ENCODE assay signal across 9 mouse cellular contexts in the genomic region with DNA sequence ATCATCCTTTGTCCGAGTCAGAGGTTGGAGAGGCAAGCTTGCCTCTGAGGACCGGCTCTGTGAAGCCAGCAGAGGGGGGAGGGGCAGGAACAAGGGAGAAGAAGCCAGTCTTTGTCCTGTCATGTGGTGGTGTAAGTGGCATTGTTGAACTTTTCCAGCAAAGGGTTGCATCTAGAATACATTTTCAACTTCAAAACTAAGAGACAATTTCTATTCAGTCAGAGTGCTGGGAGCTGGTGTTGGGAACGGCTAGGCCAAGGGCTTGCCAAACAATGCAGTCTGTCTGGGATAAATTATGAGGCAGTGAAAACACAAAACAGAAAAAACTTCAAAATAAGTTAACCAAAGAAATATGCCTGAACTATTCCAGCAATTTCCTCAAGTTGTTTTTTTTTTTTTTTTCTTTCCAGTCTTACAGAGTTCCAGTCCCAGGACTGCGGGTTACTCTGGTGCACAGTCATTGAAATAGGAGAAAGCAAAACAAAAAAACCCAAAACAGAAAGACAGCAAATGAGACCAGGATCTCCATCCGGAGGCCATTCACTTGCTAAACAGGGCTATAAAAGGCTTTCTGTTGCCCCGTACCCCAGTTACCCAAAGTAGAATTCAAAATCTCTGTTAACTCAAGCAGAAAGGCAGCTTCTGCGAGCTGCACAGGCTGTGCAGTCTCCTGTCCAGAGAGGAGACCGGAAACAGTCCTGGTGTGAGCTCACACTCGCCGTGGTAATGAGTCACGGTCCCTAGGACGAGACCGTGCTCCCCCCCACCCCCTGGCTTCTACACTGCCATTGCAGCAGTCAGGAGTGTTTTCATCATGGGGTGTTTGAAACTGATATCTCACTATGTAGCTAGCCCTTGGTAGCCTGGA.
DNase-seq lines count a peak whose midpoint lies in the region; ATAC-seq and TF ChIP-seq lines count a peak whose summit lies in the region.
"Had no signal": no experiment of that assay in that cellular context is flagged by ENCODE, and none has a peak within 500 bp of the region (broad histone marks: within the 10 kb centered on the region; RNA-seq: fewer than 3 reads in every experiment).

No protein-coding gene starts in this region.

- ATAC-seq in embryonic facial prominence, embryonic 15.5 days (ENCODE audit: insufficient number of reproducible peaks, low FRiP score, low TSS enrichment, low read depth) = peak; percentile 69
- ATAC-seq in heart, postnatal 0 days (ENCODE audit: insufficient read depth, low read depth) = peak; percentile 64; the same call in 1 of the 2 replicates
- ATAC-seq in stomach, postnatal 0 days (ENCODE audit: low FRiP score, low TSS enrichment) = peak; percentile 24; the same call in 1 of the 2 replicates
- ATAC-seq in erythroblast, adult 5-6 weeks (replicated peaks; ENCODE audit: low FRiP score, poor library complexity, severe bottlenecking) = no peak

- H3K9me3 ChIP-seq in E14TG2a.4 (ENCODE audit: low read length) = no peaks in the 10 kb centered on the region; the same call in 1 of the 2 replicates
- H3K9me3 ChIP-seq in embryonic facial prominence, embryonic 15.5 days (replicated peaks) = no peaks in the 10 kb centered on the region
- H3K9me3 ChIP-seq in heart, postnatal 0 days (replicated peaks; ENCODE audit: control insufficient read depth, low read length) = no peaks in the 10 kb centered on the region
- peaks cover 9% of the 10 kb centered on the region; the same call in 1 of the 2 replicates for H3K9me3 ChIP-seq in midbrain, embryonic 10.5 days (replicated peaks)
- no peaks in the 10 kb centered on the region for H3K9me3 ChIP-seq in stomach, postnatal 0 days (ENCODE audit: control insufficient read depth, low read length)

- no peaks in the 10 kb centered on the region for H3K27me3 ChIP-seq in E14TG2a.4 (ENCODE audit: insufficient read depth, low read length)
- H3K27me3 ChIP-seq in embryonic facial prominence, embryonic 15.5 days = no peaks in the 10 kb centered on the region
- no peaks in the 10 kb centered on the region for H3K27me3 ChIP-seq in heart, postnatal 0 days (ENCODE audit: control insufficient read depth, insufficient read depth, low read length)
- no peaks in the 10 kb centered on the region for H3K27me3 ChIP-seq in midbrain, embryonic 10.5 days (ENCODE audit: low read depth, poor library complexity, severe bottlenecking)
- H3K27me3 ChIP-seq in stomach, postnatal 0 days (ENCODE audit: control insufficient read depth, insufficient read depth, low read length) = no peaks in the 10 kb centered on the region

- H3K4me1 ChIP-seq in E14TG2a.4 (replicated peaks; ENCODE audit: low read depth, low read length) = peaks cover 72% of the 10 kb centered on the region
- H3K4me1 ChIP-seq in embryonic facial prominence, embryonic 15.5 days = peaks cover 35% of the 10 kb centered on the region
- no peaks in the 10 kb centered on the region; the same call in 1 of the 2 replicates for H3K4me1 ChIP-seq in heart, postnatal 0 days (ENCODE audit: control insufficient read depth, insufficient read depth)
- peaks cover 31% of the 10 kb centered on the region for H3K4me1 ChIP-seq in midbrain, embryonic 10.5 days
- no peaks in the 10 kb centered on the region for H3K4me1 ChIP-seq in stomach, postnatal 0 days (replicated peaks; ENCODE audit: control insufficient read depth, insufficient read depth)

- H3K27ac ChIP-seq in embryonic facial prominence, embryonic 15.5 days (replicated peaks) = peak overlapping the region; percentile 96
- H3K27ac ChIP-seq in heart, postnatal 0 days (ENCODE audit: low read depth) = peak overlapping the region; percentile 68
- peak overlapping the region; percentile 91 for H3K27ac ChIP-seq in midbrain, embryonic 10.5 days (replicated peaks)
- H3K27ac ChIP-seq in stomach, postnatal 0 days (replicated peaks) = peak overlapping the region; percentile 40; the same call in 1 of the 2 replicates

- TF ChIP-seq EP300 in heart, postnatal 0 days (IDR thresholded peaks at IDR 0.05; ENCODE audit: low read depth) = no peak
- TF ChIP-seq EP300 in stomach, postnatal 0 days (optimal IDR thresholded peaks at IDR 0.05) = no peak

- peak; percentile 71 for DNase-seq in adrenal gland, postnatal 14 days
- no peak for DNase-seq in heart, postnatal 0 days (ENCODE audit: low spot score)
- DNase-seq in layer of hippocampus, adult 18-20 months (ENCODE audit: low spot score in 2 of 2) = peak; percentile 49 to 80
- DNase-seq in midbrain, embryonic 10.5 days (ENCODE audit: low spot score) = peak; percentile 68
- DNase-seq in stomach, postnatal 0 days (ENCODE audit: low spot score) = no peak

- peaks cover 49% of the 10 kb centered on the region for H3K36me3 ChIP-seq in E14TG2a.4 (ENCODE audit: insufficient read depth, low read length)
- peaks cover 24% of the 10 kb centered on the region for H3K36me3 ChIP-seq in embryonic facial prominence, embryonic 15.5 days
- peaks cover 28% of the 10 kb centered on the region for H3K36me3 ChIP-seq in heart, postnatal 0 days (replicated peaks; ENCODE audit: control insufficient read depth, insufficient read depth, low read length)
- H3K36me3 ChIP-seq in midbrain, embryonic 10.5 days = peaks cover 17% of the 10 kb centered on the region
- H3K36me3 ChIP-seq in stomach, postnatal 0 days (ENCODE audit: control insufficient read depth, insufficient read depth, low read length) = no peaks in the 10 kb centered on the region; the same call in none of the 2 replicates

- peak overlapping the region; percentile 24 for H3K4me2 ChIP-seq in embryonic facial prominence, embryonic 15.5 days (replicated peaks)
- no peak overlapping the region for H3K4me2 ChIP-seq in heart, postnatal 0 days (ENCODE audit: low read depth, low read length)
- no peak overlapping the region for H3K4me2 ChIP-seq in stomach, postnatal 0 days (replicated peaks; ENCODE audit: low read depth)

- no peak for TF ChIP-seq CTCF in E14TG2a.4 (conservative IDR thresholded peaks at IDR 0.05; ENCODE audit: low read length)
- no peak for TF ChIP-seq CTCF in heart, postnatal 0 days (IDR thresholded peaks at IDR 0.05; ENCODE audit: low read depth)
- TF ChIP-seq CTCF in stomach, postnatal 0 days (IDR thresholded peaks at IDR 0.05; ENCODE audit: low read depth) = no peak

- peak overlapping the region; percentile 64 for H3K4me3 ChIP-seq in E14TG2a.4 (replicated peaks; ENCODE audit: low read length)
- H3K4me3 ChIP-seq in embryonic facial prominence, embryonic 15.5 days (replicated peaks) = no peak overlapping the region
- no peak overlapping the region for H3K4me3 ChIP-seq in heart, postnatal 0 days (ENCODE audit: low read depth, low read length)
- 0 out of 2 replicates have a peak overlapping the region, but pooled peaks have one; percentile 21 for H3K4me3 ChIP-seq in midbrain, embryonic 10.5 days
- H3K4me3 ChIP-seq in stomach, postnatal 0 days (ENCODE audit: low read depth, low read length) = no peak overlapping the region
- H3K4me3 ChIP-seq: erythroblast, embryonic 14.5 days had no signal

- H3K9ac ChIP-seq in embryonic facial prominence, embryonic 15.5 days = no peak overlapping the region
- H3K9ac ChIP-seq in heart, postnatal 0 days (replicated peaks; ENCODE audit: low read depth, low read length) = no peak overlapping the region
- no peak overlapping the region for H3K9ac ChIP-seq in stomach, postnatal 0 days (ENCODE audit: low read length)

- WGBS in embryonic facial prominence, embryonic 15.5 days = 14% methylated on average over 13 of the region's 13 CpGs
- WGBS in heart, postnatal 0 days = 55% methylated on average over 13 of the region's 13 CpGs
- WGBS in midbrain, embryonic 10.5 days = 17% methylated on average over 13 of the region's 13 CpGs
- 60% methylated on average over 13 of the region's 13 CpGs for WGBS in stomach, postnatal 0 days

Comparison
In these comparisons a context has a peak if more than half of its experiments do, and no peak if none do; other contexts are left out.
1. H3K4me3 ChIP-seq: peak in E14TG2a.4 (single experiment) and midbrain, embryonic 10.5 days (single experiment); none in embryonic facial prominence, embryonic 15.5 days (single experiment), heart, postnatal 0 days (single experiment) and stomach, postnatal 0 days (single experiment).
2. DNase-seq: peak in adrenal gland, postnatal 14 days (single experiment), layer of hippocampus, adult 18-20 months (2 of 2) and midbrain, embryonic 10.5 days (single experiment); none in heart, postnatal 0 days (single experiment) and stomach, postnatal 0 days (single experiment).
3. H3K27ac ChIP-seq: peak in every context shown above with its lines; median percentile 96 in embryonic facial prominence, embryonic 15.5 days; 91 in midbrain, embryonic 10.5 days; 68 in heart, postnatal 0 days; 40 in stomach, postnatal 0 days.